Mouse (Mus musculus) CD4-positive, CD25-positive, alpha-beta regulatory T cell, adult 9 weeks (primary cell): Measurements from ENCODE around the gene Thap11. TPM values are rescaled to one million over a fixed set of nuclear protein-coding genes. Genes with fewer than 3 reads are reported as not detected.

Experiments used
- polyA plus RNA-seq: library from polyadenylated mRNA; unstranded; fragments of 100-300 nt; shearing (Covaris generic); gene quantifications from one replicate; pipeline ENCODE4 v1.2.1, GENCODE M21; 2017

Thap11 gene
- polyA plus RNA-seq, result 7.6 TPM

GRCm38 (mm10) chr8:105854715-105855216, at the start of gene Thap11:
TSS of gene Thap11 (plus strand) at chr8:105855132.

GRCm38 (mm10) chr8:105826861-105827848, 27.8 kb upstream of the Thap11 start, which contains the start of the genes Ranbp10 and Tsnaxip1:
TSS of gene Ranbp10 (minus strand) at chr8:105827350.
TSS of gene Tsnaxip1 (plus strand) at chr8:105827731.

GRCm38 (mm10) chr8:105853178-105853577, 1.8 kb upstream of the Thap11 start, which contains the start of gene Cenpt:
TSS of gene Cenpt (minus strand) at chr8:105853278.

GRCm38 (mm10) chr8:105860143-105860981, 5.4 kb downstream of the Thap11 start, which contains the start of gene Nutf2:
TSS of gene Nutf2 (plus strand) at chr8:105860580.

GRCm38 (mm10) chr8:105880754-105881520, 26.0 kb downstream of the Thap11 start, which contains the start of gene Edc4:
TSS of gene Edc4 (plus strand) at chr8:105880881.

GRCm38 (mm10) chr8:105893339-105893738, 38.4 kb downstream of the Thap11 start, which contains the start of gene Nrn1l:
TSS of gene Nrn1l (plus strand) at chr8:105893567.

GRCm38 (mm10) chr8:105900180-105900940, 45.4 kb downstream of the Thap11 start, which contains the start of gene Pskh1:
TSS of gene Pskh1 (plus strand) at chr8:105900441.

Other genes with a start within 250 kb of the Thap11 start
- gene Ripor1, start 249.9 kb upstream of the Thap11 start, polyA plus RNA-seq, result 11.5 TPM
- 33.9 TPM for gene Ctcf, start 218.6 kb upstream of the Thap11 start, polyA plus RNA-seq
- 0.72 TPM for gene Agrp, start 217.7 kb upstream of the Thap11 start, polyA plus RNA-seq
- 12.1 TPM for gene Carmil2, start 168.9 kb upstream of the Thap11 start, polyA plus RNA-seq
- 95.6 TPM for gene Acd, start 154.0 kb upstream of the Thap11 start, polyA plus RNA-seq
- 10.6 TPM for gene Pard6a, start 154.0 kb upstream of the Thap11 start, polyA plus RNA-seq
- gene 4933405L10Rik, start 147.5 kb upstream of the Thap11 start, polyA plus RNA-seq, result not detected
- gene Enkd1, start 146.9 kb upstream of the Thap11 start, polyA plus RNA-seq, result 3.4 TPM
- 5.5 TPM for gene Gfod2, start 96.5 kb upstream of the Thap11 start, polyA plus RNA-seq
- gene Ranbp10, start 27.8 kb upstream of the Thap11 start, polyA plus RNA-seq, result 34.6 TPM
- gene Tsnaxip1, start 27.4 kb upstream of the Thap11 start, polyA plus RNA-seq, result not detected
- 20.2 TPM for gene Cenpt, start 1.9 kb upstream of the Thap11 start, polyA plus RNA-seq
- gene Nutf2, start 5.4 kb downstream of the Thap11 start, polyA plus RNA-seq, result 17.9 TPM
- gene Edc4, start 25.7 kb downstream of the Thap11 start, polyA plus RNA-seq, result 105 TPM
- gene Nrn1l, start 38.4 kb downstream of the Thap11 start, polyA plus RNA-seq, result 2.1 TPM
- 28.0 TPM for gene Pskh1, start 45.3 kb downstream of the Thap11 start, polyA plus RNA-seq
- 2.8 TPM for gene Ctrl, start 78.7 kb downstream of the Thap11 start, polyA plus RNA-seq
- gene Psmb10, start 83.3 kb downstream of the Thap11 start, polyA plus RNA-seq, result 552 TPM
- gene Lcat, start 88.2 kb downstream of the Thap11 start, polyA plus RNA-seq, result 0.55 TPM
- gene Slc12a4, start 111.0 kb downstream of the Thap11 start, polyA plus RNA-seq, result 7.0 TPM
- not detected for gene Dpep3, start 124.3 kb downstream of the Thap11 start, polyA plus RNA-seq
- gene Dus2, start 136.2 kb downstream of the Thap11 start, polyA plus RNA-seq, result 26.0 TPM
- gene Dpep2nb, start 150.8 kb downstream of the Thap11 start, polyA plus RNA-seq, result not detected
- 6.7 TPM for gene Ddx28, start 156.8 kb downstream of the Thap11 start, polyA plus RNA-seq
- 36.8 TPM for gene Nfatc3, start 203.7 kb downstream of the Thap11 start, polyA plus RNA-seq